Mouse (Mus musculus) liver, embryonic 15.5 days (tissue): ENCODE data around the gene Gnl1. TPM values are rescaled to one million over a fixed set of nuclear protein-coding genes. Genes with fewer than 3 reads are reported as not detected.

Experiments
- microRNA counts: library from miRNA; unstranded; fragments of <30 nt; microRNA quantifications from one replicate; lab custom pipeline; 2016
- microRNA-seq: library from miRNA; unstranded; fragments of <30 nt; microRNA quantifications from one replicate; pipeline ENCODE4, GENCODE M21; 2016
- polyA plus RNA-seq: library from polyadenylated mRNA; unstranded; fragments of >200 nt; fragmentation: Nextera tagmentation; extraction: Ambion mirVana; gene quantifications from 2 replicates; pipeline ENCODE4 v1.2.1, GENCODE M21; 2015

Gnl1 gene
- polyA plus RNA-seq, 1 experiment from 2014 or later, result 9.3 TPM

MicroRNAs within 50 kb of the gene (microRNA counts, 519-probe panel; counts per million panel counts)
- 1,836 counts per million, percentile 17 among the panel's probes with 10 or more counts for microRNA mmu-miR-877 (lab: Ali Mortazavi, UCI)

Small RNA genes within 50 kb of the gene (microRNA-seq; reads per million reads assigned to microRNA genes)
- 60.9 reads per million, percentile 48 among the genes with 10 or more reads in this experiment for gene Mir877

Other genes with a start within 250 kb of the Gnl1 start
- 22.9 and 23.7 TPM in 2 replicates for gene Ier3, start 158.2 kb upstream of the Gnl1 start, polyA plus RNA-seq
- gene Flot1, start 156.6 kb upstream of the Gnl1 start, polyA plus RNA-seq, result 33.7 and 42.4 TPM in 2 replicates
- gene Tubb5, start 141.5 kb upstream of the Gnl1 start, polyA plus RNA-seq, result 379 and 391 TPM in 2 replicates
- gene Mdc1, start 138.3 kb upstream of the Gnl1 start, polyA plus RNA-seq, result 8.5 and 9.1 TPM in 2 replicates
- 22.0 and 22.5 TPM in 2 replicates for gene Nrm, start 118.5 kb upstream of the Gnl1 start, polyA plus RNA-seq
- gene Ppp1r18, start 114.3 kb upstream of the Gnl1 start, polyA plus RNA-seq, result 12.4 and 12.8 TPM in 2 replicates
- 31.1 and 37.0 TPM in 2 replicates for gene Dhx16, start 100.0 kb upstream of the Gnl1 start, polyA plus RNA-seq
- 8.5 and 9.7 TPM in 2 replicates for gene 2310061I04Rik, start 82.4 kb upstream of the Gnl1 start, polyA plus RNA-seq
- gene Atat1, start 69.8 kb upstream of the Gnl1 start, polyA plus RNA-seq, result 7.3 and 8.0 TPM in 2 replicates
- 68.7 and 71.1 TPM in 2 replicates for gene Mrps18b, start 63.5 kb upstream of the Gnl1 start, polyA plus RNA-seq
- gene Ppp1r10, start 63.4 kb upstream of the Gnl1 start, polyA plus RNA-seq, result 20.9 and 22.3 TPM in 2 replicates
- 37.4 and 47.0 TPM in 2 replicates for gene Abcf1, start 10.1 kb upstream of the Gnl1 start, polyA plus RNA-seq
- 5.5 and 6.8 TPM in 2 replicates for gene Prr3, start 385 bp downstream of the Gnl1 start, polyA plus RNA-seq
- 8.2 and 9.2 TPM in 2 replicates for gene H2-T24, start 40.7 kb downstream of the Gnl1 start, polyA plus RNA-seq
- 52.8 and 65.8 TPM in 2 replicates for gene H2-T23, start 53.0 kb downstream of the Gnl1 start, polyA plus RNA-seq
- gene H2-T22, start 62.9 kb downstream of the Gnl1 start, polyA plus RNA-seq, result 11.9 and 13.2 TPM in 2 replicates
- gene Gm6034, start 63.1 kb downstream of the Gnl1 start, polyA plus RNA-seq, result not detected in 2 replicates
- gene Gm11127, start 78.5 kb downstream of the Gnl1 start, polyA plus RNA-seq, result not detected in 2 replicates
- gene Gm19684, start 141.8 kb downstream of the Gnl1 start, polyA plus RNA-seq, result not detected in 2 replicates
- gene Gm7030, start 149.6 kb downstream of the Gnl1 start, polyA plus RNA-seq, result not detected in 2 replicates
- not detected in 2 replicates for gene Gm8909, start 188.7 kb downstream of the Gnl1 start, polyA plus RNA-seq
- gene H2-T3, start 210.4 kb downstream of the Gnl1 start, polyA plus RNA-seq, result not detected in 2 replicates